ENCODE assay signal across 8 mouse cellular contexts in the genomic region with DNA sequence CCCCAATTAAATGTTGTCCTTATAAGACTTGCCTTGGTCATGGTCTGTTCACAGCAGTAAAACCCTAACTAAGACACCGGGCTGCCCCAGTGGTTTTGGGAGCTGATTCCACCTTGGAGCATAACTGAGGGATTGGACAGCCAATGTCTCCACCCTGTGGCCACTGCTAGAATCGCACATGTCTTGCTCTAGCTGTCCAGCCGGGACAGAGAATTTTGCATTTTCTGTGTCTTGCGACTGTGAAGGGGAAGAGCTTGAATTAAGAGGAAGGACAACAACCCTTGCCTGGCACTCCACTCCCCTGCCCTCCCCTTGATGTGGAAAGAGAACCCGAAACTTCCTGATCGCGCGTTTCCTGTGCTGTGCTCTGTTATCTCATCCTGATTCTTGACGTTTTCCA. TPM values are rescaled to one million over a fixed set of nuclear protein-coding genes. Genes with fewer than 3 reads are reported as not detected.
DNase-seq lines count a peak whose midpoint lies in the region; ATAC-seq lines count a peak whose summit lies in the region.

No protein-coding gene starts in this region.

- 12% methylated on average over 9 of the region's 9 CpGs for WGBS in intestine, embryonic 14.5 days
- WGBS in intestine, embryonic 16.5 days: 13% methylated on average over 9 of the region's 9 CpGs
- 18% methylated on average over 9 of the region's 9 CpGs for WGBS in kidney, embryonic 16.5 days
- WGBS in liver, embryonic 11.5 days: 7% methylated on average over 9 of the region's 9 CpGs
- WGBS in stomach, embryonic 14.5 days: 17% methylated on average over 9 of the region's 9 CpGs

- 0 out of 2 replicates have a peak, but pooled peaks have one; percentile 43 for ATAC-seq in intestine, embryonic 14.5 days (replicated peaks; ENCODE audit: low FRiP score, low TSS enrichment, low read depth)
- ATAC-seq in intestine, embryonic 16.5 days: no peak
- peak; percentile 51; the same call in 1 of the 2 replicates for ATAC-seq in kidney, embryonic 16.5 days (ENCODE audit: low FRiP score, low TSS enrichment)
- peak; percentile 68 for ATAC-seq in liver, embryonic 11.5 days (replicated peaks; ENCODE audit: low FRiP score)
- ATAC-seq in stomach, embryonic 14.5 days (ENCODE audit: insufficient number of reproducible peaks, insufficient read depth, low FRiP score, low read depth): 0 out of 2 replicates have a peak, but pooled peaks have one; percentile 46

- peak; percentile 92 for DNase-seq in intestine, embryonic 14.5 days (ENCODE audit: low spot score)
- DNase-seq in embryo, embryonic 10.5 days (ENCODE audit: low spot score): peak; percentile 90
- peak; percentile 67 to 72 for DNase-seq in gastrocnemius, postnatal 36 days
- DNase-seq in liver, embryonic 11.5 days (ENCODE audit: low spot score): peak; percentile 69
- peak; percentile 44 to 56 for DNase-seq in natural killer cell, adult 2 months (ENCODE audit: low spot score in 2 of 2)

- H3K4me3 ChIP-seq in intestine, embryonic 14.5 days (ENCODE audit: low read depth, low read length): no peak overlapping the region
- H3K4me3 ChIP-seq in intestine, embryonic 16.5 days (ENCODE audit: low read length): no peak overlapping the region
- H3K4me3 ChIP-seq in kidney, embryonic 16.5 days (ENCODE audit: low read length): no peak overlapping the region
- no peak overlapping the region for H3K4me3 ChIP-seq in liver, embryonic 11.5 days (ENCODE audit: low read depth, low read length)
- H3K4me3 ChIP-seq in stomach, embryonic 14.5 days (ENCODE audit: low read depth, low read length): no peak overlapping the region

- H3K4me2 ChIP-seq in intestine, embryonic 14.5 days (ENCODE audit: low read length): no peak overlapping the region
- no peak overlapping the region for H3K4me2 ChIP-seq in intestine, embryonic 16.5 days (ENCODE audit: low read depth, low read length)
- no peak overlapping the region for H3K4me2 ChIP-seq in kidney, embryonic 16.5 days (replicated peaks; ENCODE audit: low read depth, low read length)
- H3K4me2 ChIP-seq in liver, embryonic 11.5 days: no peak overlapping the region
- no peak overlapping the region for H3K4me2 ChIP-seq in stomach, embryonic 14.5 days (replicated peaks; ENCODE audit: low read depth, low read length)

- H3K9ac ChIP-seq in intestine, embryonic 14.5 days (ENCODE audit: low read length): no peak overlapping the region
- H3K9ac ChIP-seq in intestine, embryonic 16.5 days (ENCODE audit: low read depth, low read length): no peak overlapping the region
- H3K9ac ChIP-seq in kidney, embryonic 16.5 days (replicated peaks; ENCODE audit: low read length): no peak overlapping the region
- no peak overlapping the region for H3K9ac ChIP-seq in liver, embryonic 11.5 days (ENCODE audit: low read depth, low read length)
- H3K9ac ChIP-seq in stomach, embryonic 14.5 days (replicated peaks; ENCODE audit: low read depth, low read length): no peak overlapping the region

- intact Hi-C loops in gastrocnemius, postnatal 36 days (cut with DNase I): loop anchor here (1.0 to 5.0 kb wide), 2 partner anchors 101 to 166 kb away; no protein-coding TSS in a partner anchor

- H3K27ac ChIP-seq in intestine, embryonic 14.5 days (ENCODE audit: low read depth): no peak overlapping the region
- H3K27ac ChIP-seq in intestine, embryonic 16.5 days (ENCODE audit: low read length): no peak overlapping the region
- no peak overlapping the region for H3K27ac ChIP-seq in kidney, embryonic 16.5 days (ENCODE audit: low read length)
- no peak overlapping the region for H3K27ac ChIP-seq in liver, embryonic 11.5 days (ENCODE audit: low read depth, low read length)
- no peak overlapping the region for H3K27ac ChIP-seq in stomach, embryonic 14.5 days (ENCODE audit: low read length)

- H3K27me3 ChIP-seq in intestine, embryonic 14.5 days (replicated peaks; ENCODE audit: control insufficient read depth, insufficient read depth, low read length): no peaks in the 10 kb centered on the region
- H3K27me3 ChIP-seq in intestine, embryonic 16.5 days (replicated peaks; ENCODE audit: control insufficient read depth, insufficient read depth, low read length): no peaks in the 10 kb centered on the region
- no peaks in the 10 kb centered on the region for H3K27me3 ChIP-seq in kidney, embryonic 16.5 days (ENCODE audit: insufficient read depth, low read length)
- H3K27me3 ChIP-seq in liver, embryonic 11.5 days (replicated peaks; ENCODE audit: control insufficient read depth, insufficient read depth, low read length): no peaks in the 10 kb centered on the region
- no peaks in the 10 kb centered on the region for H3K27me3 ChIP-seq in stomach, embryonic 14.5 days (ENCODE audit: control insufficient read depth, insufficient read depth, low read length)

- H3K4me1 ChIP-seq in intestine, embryonic 14.5 days (replicated peaks; ENCODE audit: control insufficient read depth, insufficient read depth, low read length): no peaks in the 10 kb centered on the region
- H3K4me1 ChIP-seq in intestine, embryonic 16.5 days (ENCODE audit: control insufficient read depth, insufficient read depth, low read length): no peaks in the 10 kb centered on the region
- H3K4me1 ChIP-seq in kidney, embryonic 16.5 days (ENCODE audit: insufficient read depth, low read length): no peaks in the 10 kb centered on the region
- H3K4me1 ChIP-seq in liver, embryonic 11.5 days (replicated peaks; ENCODE audit: control insufficient read depth, insufficient read depth, low read length): 0 out of 2 replicates have a peak, but pooled peaks cover 1% of the 10 kb centered on the region
- no peaks in the 10 kb centered on the region for H3K4me1 ChIP-seq in stomach, embryonic 14.5 days (ENCODE audit: control insufficient read depth, insufficient read depth, low read length)

- no peaks in the 10 kb centered on the region for H3K9me3 ChIP-seq in intestine, embryonic 14.5 days (ENCODE audit: control insufficient read depth, low read length)
- no peaks in the 10 kb centered on the region for H3K9me3 ChIP-seq in intestine, embryonic 16.5 days (ENCODE audit: control insufficient read depth, low read length)
- no peaks in the 10 kb centered on the region for H3K9me3 ChIP-seq in kidney, embryonic 16.5 days (ENCODE audit: low read length)
- H3K9me3 ChIP-seq in liver, embryonic 11.5 days (ENCODE audit: control insufficient read depth, low read length): no peaks in the 10 kb centered on the region
- H3K9me3 ChIP-seq in stomach, embryonic 14.5 days (ENCODE audit: control insufficient read depth, low read depth, low read length): no peaks in the 10 kb centered on the region

- no peaks in the 10 kb centered on the region for H3K36me3 ChIP-seq in intestine, embryonic 14.5 days (ENCODE audit: control insufficient read depth, insufficient read depth, low read length)
- H3K36me3 ChIP-seq in intestine, embryonic 16.5 days (ENCODE audit: control insufficient read depth, insufficient read depth, low read length): no peaks in the 10 kb centered on the region
- no peaks in the 10 kb centered on the region for H3K36me3 ChIP-seq in kidney, embryonic 16.5 days (ENCODE audit: insufficient read depth, low read length)
- H3K36me3 ChIP-seq in liver, embryonic 11.5 days (ENCODE audit: control insufficient read depth, insufficient read depth, low read length): no peaks in the 10 kb centered on the region
- no peaks in the 10 kb centered on the region for H3K36me3 ChIP-seq in stomach, embryonic 14.5 days (ENCODE audit: control insufficient read depth, insufficient read depth, low read length)

RNA-seq across cellular contexts. Expression of a gene that starts 21.3 kb away (rescaled TPM):
- polyA plus RNA-seq in intestine, embryonic 14.5 days (2014; fragmentation: Nextera tagmentation; extraction: Ambion mirVana): 0.20 and 0.36 TPM in 2 replicates
- polyA plus RNA-seq in intestine, embryonic 16.5 days (2015; fragmentation: Nextera tagmentation; extraction: Ambion mirVana): 0.23 and 0.33 TPM in 2 replicates
- under 1 TPM; 0.33 to 0.37 TPM for total RNA-seq in gastrocnemius, postnatal 36 days (2021)
- 0.32 and 0.37 TPM in 2 replicates for polyA plus RNA-seq in kidney, embryonic 16.5 days (2015; fragmentation: Nextera tagmentation; extraction: Ambion mirVana)
- polyA plus RNA-seq in liver, embryonic 11.5 days (2014; fragmentation: Nextera tagmentation; extraction: Ambion mirVana): 0.49 and 0.55 TPM in 2 replicates
- polyA plus RNA-seq in stomach, embryonic 14.5 days (2014; fragmentation: Nextera tagmentation; extraction: Ambion mirVana): 0.12 and 0.21 TPM in 2 replicates

RNA-seq across cellular contexts. Expression of a gene that starts 23.0 kb away (rescaled TPM):
- 0.89 and 1.3 TPM in 2 replicates for polyA plus RNA-seq in intestine, embryonic 14.5 days (2014; fragmentation: Nextera tagmentation; extraction: Ambion mirVana)
- polyA plus RNA-seq in intestine, embryonic 16.5 days (2015; fragmentation: Nextera tagmentation; extraction: Ambion mirVana): 2.5 and 2.6 TPM in 2 replicates
- under 1 TPM; 0.36 to 0.37 TPM for total RNA-seq in gastrocnemius, postnatal 36 days (2021)
- polyA plus RNA-seq in kidney, embryonic 16.5 days (2015; fragmentation: Nextera tagmentation; extraction: Ambion mirVana): 1.8 and 2.2 TPM in 2 replicates
- polyA plus RNA-seq in liver, embryonic 11.5 days (2014; fragmentation: Nextera tagmentation; extraction: Ambion mirVana): 4.1 and 5.4 TPM in 2 replicates
- 0.90 and 1.1 TPM in 2 replicates for polyA plus RNA-seq in stomach, embryonic 14.5 days (2014; fragmentation: Nextera tagmentation; extraction: Ambion mirVana)

RNA-seq across cellular contexts. Expression of a gene that starts 56.1 kb away (rescaled TPM):
- polyA plus RNA-seq in intestine, embryonic 14.5 days (2014; fragmentation: Nextera tagmentation; extraction: Ambion mirVana): not detected in 2 replicates
- not detected in 2 replicates for polyA plus RNA-seq in intestine, embryonic 16.5 days (2015; fragmentation: Nextera tagmentation; extraction: Ambion mirVana)
- not detected for total RNA-seq in gastrocnemius, postnatal 36 days (2021)
- polyA plus RNA-seq in kidney, embryonic 16.5 days (2015; fragmentation: Nextera tagmentation; extraction: Ambion mirVana): not detected in 2 replicates
- polyA plus RNA-seq in liver, embryonic 11.5 days (2014; fragmentation: Nextera tagmentation; extraction: Ambion mirVana): not detected in 2 replicates
- polyA plus RNA-seq in stomach, embryonic 14.5 days (2014; fragmentation: Nextera tagmentation; extraction: Ambion mirVana): not detected in 2 replicates
